Mouse (Mus musculus) layer of hippocampus, adult 2 months (tissue): ENCODE results near the gene Fkbp5. TPM values are rescaled to one million over a fixed set of nuclear protein-coding genes. Genes with fewer than 3 reads are reported as not detected.

Experiments
- DNase-seq, 2 experiments: peaks; one replicate each; pipeline ENCODE4 v3.0.0; 2022; ENCODE audit warnings: low spot score in 2 of 2
- H3K27ac ChIP-seq: fragments of 200-600 bp; 2 replicates; pipeline ENCODE4 v1.8.1; 2022
- H3K4me3 ChIP-seq: fragments of 200-600 bp; 2 replicates; pipeline ENCODE4 v1.8.1; 2022; ENCODE audit warnings: mild to moderate bottlenecking
- CTCF ChIP-seq: fragments of 200-600 bp; conservative IDR thresholded peaks from 2 replicates; pipeline ENCODE4 v1.8.1; 2022; ENCODE audit warnings: antibody characterized with exemption, mild to moderate bottlenecking, moderate library complexity
- total RNA-seq, 2 experiments: library from RNA; stranded (reverse); gene quantifications; 2 replicates each; pipeline ENCODE4 v1.2.3; 2021

Gene Fkbp5
- total RNA-seq, 2 experiments from 2014 or later: 80.8 to 90.5 TPM

- TF ChIP-seq CTCF: no peak
- Histone ChIP-seq H3K27ac (no peak overlapping the region), H3K4me3 (no peak overlapping the region)
- no peak for DNase-seq
These were observed 15.2 kb upstream of the Fkbp5 start for GRCm38 (mm10) chr17:28532557-28532956.

GRCm38 (mm10) chr17:28531946-28532345, 14.6 kb upstream of the Fkbp5 start:
- no peak for TF ChIP-seq CTCF
- Histone ChIP-seq H3K4me3 (no peak overlapping the region), H3K27ac (no peak overlapping the region)
- DNase-seq: no peak

GRCm38 (mm10) chr17:28530506-28530905, 13.2 kb upstream of the Fkbp5 start, which contains the start of gene Armc12:
TSS of gene Armc12 (plus strand) at chr17:28530806.
- TF ChIP-seq CTCF: no peak
- no peak for DNase-seq
- Histone ChIP-seq H3K27ac (no peak within 1 kb of the TSS), H3K4me3 (no peak within 1 kb of the TSS)

- Histone ChIP-seq H3K27ac (no peak overlapping the region), H3K4me3 (no peak overlapping the region)
- DNase-seq: no peak
- no peak for TF ChIP-seq CTCF
These were observed 11.8 kb upstream of the Fkbp5 start for GRCm38 (mm10) chr17:28529116-28529515.

GRCm38 (mm10) chr17:28528043-28528351, 10.7 kb upstream of the Fkbp5 start:
- H3K27ac ChIP-seq: peak overlapping the region; percentile 76; the same call in 1 of the 2 replicates
- H3K4me3 ChIP-seq: no peak overlapping the region; the same call in 1 of the 2 replicates
- TF ChIP-seq CTCF: peak; percentile 100
- peak; percentile 80 to 94 for DNase-seq

- no peak for DNase-seq
- no peak for TF ChIP-seq CTCF
- peak overlapping the region; percentile 76; the same call in 1 of the 2 replicates for H3K27ac ChIP-seq
These were observed 10.1 kb upstream of the Fkbp5 start for GRCm38 (mm10) chr17:28527184-28528042.

GRCm38 (mm10) chr17:28524831-28525430, 7.6 kb upstream of the Fkbp5 start:
- DNase-seq: no peak
- peak; percentile 60 for TF ChIP-seq CTCF

More at GRCm38 (mm10) chr17:28527184-28528042, 10.1 kb upstream of the Fkbp5 start:
- no peak overlapping the region; the same call in 1 of the 2 replicates for H3K4me3 ChIP-seq

GRCm38 (mm10) chr17:28524009-28524695, 6.8 kb upstream of the Fkbp5 start:
- Histone ChIP-seq H3K4me3 (peak overlapping the region; percentile 84; the same call in 1 of the 2 replicates), H3K27ac (peak overlapping the region; percentile 100)
- no peak for DNase-seq
- no peak for TF ChIP-seq CTCF

More at GRCm38 (mm10) chr17:28524831-28525430, 7.6 kb upstream of the Fkbp5 start:
- Histone ChIP-seq H3K4me3 (no peak overlapping the region), H3K27ac (no peak overlapping the region)

GRCm38 (mm10) chr17:28523355-28524008, 6.2 kb upstream of the Fkbp5 start:
- no peak for DNase-seq
- no peak for TF ChIP-seq CTCF

GRCm38 (mm10) chr17:28522623-28523354, 5.5 kb upstream of the Fkbp5 start:
- peak; percentile 95 to 96 for DNase-seq
- Histone ChIP-seq H3K4me3 (peak overlapping the region; percentile 84), H3K27ac (peak overlapping the region; percentile 100)
- TF ChIP-seq CTCF: no peak

More at GRCm38 (mm10) chr17:28523355-28524008, 6.2 kb upstream of the Fkbp5 start:
- H3K4me3 ChIP-seq: peak overlapping the region; percentile 84
- peak overlapping the region; percentile 100 for H3K27ac ChIP-seq

GRCm38 (mm10) chr17:28521920-28522319, 4.6 kb upstream of the Fkbp5 start:
- peak overlapping the region; percentile 100 for H3K27ac ChIP-seq
- peak overlapping the region; percentile 84 for H3K4me3 ChIP-seq
- no peak for DNase-seq
- TF ChIP-seq CTCF: no peak
